Mouse (Mus musculus): ENCODE measurements at regions not wholly inside any gene's neighbourhood (a gene's known extent, or its start where the extent isn't known, plus 50 kb on each side); places are given as distances from the start of the nearest gene placed in this dataset.

GRCm38 (mm10) chr10:111921492-111921891 is 51.0 kb upstream of the Krr1 start:
- DNase-seq (ENCODE audit: extremely low spot score in 1 of 2, low spot score in 1 of 2) = no peak
